Mouse (Mus musculus) neural tube, embryonic 12.5 days (tissue): ENCODE data around the gene Psg20. TPM values are rescaled to one million over a fixed set of nuclear protein-coding genes. Genes with fewer than 3 reads are reported as not detected.
"Not testable (repeated sequence)": the region's sequence is repeated elsewhere in the genome, so short reads cannot be mapped to it uniquely, and the experiment has no call there.

Experiments
- ATAC-seq: fragments of 200-750 bp; cut with Nextera tagmentation; 2 replicates; pipeline ENCODE4 v1.8.0; 2017; ENCODE audit warnings: low read depth, mild to moderate bottlenecking, moderate TSS enrichment, moderate library complexity; ENCODE audit not compliant: low FRiP score
- H3K27ac ChIP-seq: fragments of 300-500 bp; sonication (generic); 2 replicates; pipeline ENCODE4 v1.5.1; 2016
- H3K27me3 ChIP-seq: fragments of 300-500 bp; sonication (generic); replicated peaks from 2 replicates; pipeline ENCODE4 v1.6.1; 2016; ENCODE audit warnings: mild to moderate bottlenecking
- H3K36me3 ChIP-seq: fragments of 300-500 bp; sonication (generic); 2 replicates; pipeline ENCODE4 v1.6.1; 2016; ENCODE audit warnings: mild to moderate bottlenecking
- H3K4me1 ChIP-seq: fragments of 300-500 bp; sonication (generic); 2 replicates; pipeline ENCODE4 v1.6.1; 2016
- H3K4me2 ChIP-seq: fragments of 300-500 bp; sonication (generic); replicated peaks from 2 replicates; pipeline ENCODE4 v1.6.1; 2016; ENCODE audit warnings: mild to moderate bottlenecking
- H3K4me3 ChIP-seq: fragments of 300-500 bp; sonication (generic); 2 replicates; pipeline ENCODE4 v1.5.1; 2016
- H3K9ac ChIP-seq: fragments of 300-500 bp; sonication (generic); 2 replicates; pipeline ENCODE4 v1.6.1; 2016; ENCODE audit warnings: mild to moderate bottlenecking
- H3K9me3 ChIP-seq: fragments of 300-500 bp; sonication (generic); 2 replicates; pipeline ENCODE4 v1.6.1; 2016; ENCODE audit warnings: mild to moderate bottlenecking
- WGBS: fragments of 180-500 bp; shearing (Covaris S2); methylation state at CpG from one replicate; pipeline ENCODE4 v1.1.7; 2016; 5-methylcytosine and 5-hydroxymethylcytosine counted together
- polyA plus RNA-seq: library from polyadenylated mRNA; unstranded; fragments of >200 nt; fragmentation: Nextera tagmentation; extraction: Ambion mirVana; gene quantifications from 2 replicates; pipeline ENCODE4 v1.2.1, GENCODE M21; 2016

Psg20 gene
- polyA plus RNA-seq, 1 experiment from 2014 or later: not detected

DNA sequence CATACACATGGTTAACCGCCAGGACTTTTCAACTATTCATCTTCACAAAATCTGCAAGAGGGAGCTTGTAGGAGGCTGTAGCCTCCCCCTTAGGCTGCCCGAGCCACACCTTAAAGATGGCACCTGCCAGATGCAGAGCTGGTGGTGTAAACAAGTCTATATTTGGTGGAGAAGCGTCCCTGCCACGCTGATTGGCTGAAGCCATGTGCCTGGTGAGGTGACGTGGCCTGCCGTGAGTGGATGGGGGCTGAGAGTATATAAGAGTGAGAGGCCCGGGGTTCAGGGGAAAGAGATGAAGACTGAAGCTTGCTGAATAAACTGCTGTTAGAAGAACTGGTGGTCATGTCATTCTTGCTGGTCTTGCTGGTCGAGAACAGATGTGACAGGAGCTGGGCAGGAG lies 59.1 kb downstream of the Psg20 start:
- H3K36me3 ChIP-seq, H3K27me3 ChIP-seq, ATAC-seq, H3K4me2 ChIP-seq, H3K4me3 ChIP-seq, H3K9me3 ChIP-seq, H3K27ac ChIP-seq, H3K4me1 ChIP-seq, H3K9ac ChIP-seq: not testable (repeated sequence)
- 84% methylated on average over 8 of the region's 8 CpGs for WGBS

Other genes with a start within 250 kb of the Psg20 start
- gene Psg26, start 202.0 kb downstream of the Psg20 start, polyA plus RNA-seq: not detected in 2 replicates
- gene Psg25, start 153.9 kb downstream of the Psg20 start, polyA plus RNA-seq: 0.06 TPM in 1 of 2 replicates, not detected in the other
- gene Psg27, start 118.9 kb downstream of the Psg20 start, polyA plus RNA-seq: not detected in 2 replicates
- not detected in 2 replicates for gene Psg23, start 69.7 kb downstream of the Psg20 start, polyA plus RNA-seq
- not detected in 2 replicates for gene Psg21, start 29.5 kb downstream of the Psg20 start, polyA plus RNA-seq
- gene Psg22, start 31.9 kb upstream of the Psg20 start, polyA plus RNA-seq: not detected in 2 replicates
- gene Psg19, start 112.3 kb upstream of the Psg20 start, polyA plus RNA-seq: not detected in 2 replicates
- not detected in 2 replicates for gene Psg17, start 135.4 kb upstream of the Psg20 start, polyA plus RNA-seq
- 0.10 and 0.34 TPM in 2 replicates for gene Mill2, start 153.8 kb upstream of the Psg20 start, polyA plus RNA-seq
- gene Pglyrp1, start 185.1 kb upstream of the Psg20 start, polyA plus RNA-seq: 3.9 and 4.7 TPM in 2 replicates
- 32.9 and 34.0 TPM in 2 replicates for gene Ccdc61, start 224.2 kb upstream of the Psg20 start, polyA plus RNA-seq
- 12.1 and 12.6 TPM in 2 replicates for gene Nova2, start 239.7 kb upstream of the Psg20 start, polyA plus RNA-seq